Comparison of ENCODE assay signal across 10 mouse cellular contexts in genomic region chr11:104309377-104310225, GRCm38 (mm10).
A peak's percentile ranks its signal among the peaks of the same experiment; 100 is the strongest.
DNase-seq lines count a peak whose midpoint lies in the region; ATAC-seq and TF ChIP-seq lines count a peak whose summit lies in the region.
"Had no signal": no experiment of that assay in that cellular context is flagged by ENCODE, and none has a peak within 500 bp of the region (broad histone marks: within the 10 kb centered on the region; RNA-seq: fewer than 3 reads in every experiment).

No protein-coding gene starts in this region.

- H3K4me1 ChIP-seq in heart, embryonic 11.5 days (ENCODE audit: control insufficient read depth, insufficient read depth, low read length) = no peaks in the 10 kb centered on the region
- no peaks in the 10 kb centered on the region for H3K4me1 ChIP-seq in heart, adult 2 months (ENCODE audit: control insufficient read depth, insufficient read depth, low read length)
- H3K4me1 ChIP-seq in lung, embryonic 14.5 days (ENCODE audit: insufficient read depth) = no peaks in the 10 kb centered on the region
- peaks cover 4% of the 10 kb centered on the region; the same call in 1 of the 2 replicates for H3K4me1 ChIP-seq in intestine, postnatal 0 days (replicated peaks; ENCODE audit: control insufficient read depth, insufficient read depth, low read length)
- H3K4me1 ChIP-seq in stomach, embryonic 14.5 days (ENCODE audit: control insufficient read depth, insufficient read depth, low read length) = no peaks in the 10 kb centered on the region
- H3K4me1 ChIP-seq: hindbrain, embryonic 13.5 days had no signal

- H3K79me2 ChIP-seq in heart, adult 2 months (replicated peaks; ENCODE audit: control insufficient read depth, insufficient read depth, low read length) = no peaks in the 10 kb centered on the region

- TF ChIP-seq CTCF in heart, adult 2 months (IDR thresholded peaks at IDR 0.05) = no peak
- no peak for TF ChIP-seq CTCF in lung, embryonic 14.5 days (IDR thresholded peaks at IDR 0.05; ENCODE audit: low read depth)
- no peak for TF ChIP-seq CTCF in intestine, postnatal 0 days (IDR thresholded peaks at IDR 0.05; ENCODE audit: low read depth)

- no peak for TF ChIP-seq POLR2A in heart, adult 2 months (IDR thresholded peaks at IDR 0.05; ENCODE audit: insufficient read depth, low read depth, low read length)

- H3K4me3 ChIP-seq in heart, embryonic 11.5 days (ENCODE audit: low read depth, low read length) = peak overlapping the region; percentile 30; the same call in 1 of the 2 replicates
- H3K4me3 ChIP-seq in heart, adult 2 months = no peak overlapping the region
- H3K4me3 ChIP-seq in lung, embryonic 14.5 days (ENCODE audit: low read depth, low read length) = peak overlapping the region; percentile 17; the same call in 1 of the 2 replicates
- peak overlapping the region; percentile 33 for H3K4me3 ChIP-seq in intestine, postnatal 0 days (ENCODE audit: low read depth, low read length)
- H3K4me3 ChIP-seq in stomach, embryonic 14.5 days (ENCODE audit: low read depth, low read length) = peak overlapping the region; percentile 11; the same call in 1 of the 2 replicates
- H3K4me3 ChIP-seq: hindbrain, embryonic 13.5 days; megakaryocyte, embryonic 14.5 days had no signal

- H3K27ac ChIP-seq in heart, embryonic 11.5 days (ENCODE audit: low read depth, low read length) = no peak overlapping the region
- H3K27ac ChIP-seq in heart, adult 2 months = no peak overlapping the region
- no peak overlapping the region for H3K27ac ChIP-seq in lung, embryonic 14.5 days (ENCODE audit: low read depth)
- H3K27ac ChIP-seq in intestine, postnatal 0 days (ENCODE audit: low read depth, low read length) = no peak overlapping the region
- no peak overlapping the region for H3K27ac ChIP-seq in stomach, embryonic 14.5 days (ENCODE audit: low read length)
- H3K27ac ChIP-seq: hindbrain, embryonic 13.5 days had no signal

- no peak for DNase-seq in heart, adult 2 months
- no peak for DNase-seq in lung, embryonic 14.5 days
- DNase-seq in lung, postnatal 4 days = no peak
- DNase-seq in adrenal gland, adult 18-20 months (ENCODE audit: low spot score in 2 of 2) = no peak

- no peak overlapping the region for H3K9ac ChIP-seq in heart, embryonic 11.5 days (ENCODE audit: low read depth, low read length)
- H3K9ac ChIP-seq in heart, adult 2 months (ENCODE audit: low read depth, low read length) = no peak overlapping the region
- no peak overlapping the region for H3K9ac ChIP-seq in lung, embryonic 14.5 days
- H3K9ac ChIP-seq in intestine, postnatal 0 days (ENCODE audit: low read depth, low read length) = 0 out of 2 replicates have a peak overlapping the region, but pooled peaks have one; percentile 27
- no peak overlapping the region for H3K9ac ChIP-seq in stomach, embryonic 14.5 days (replicated peaks; ENCODE audit: low read depth, low read length)
- H3K9ac ChIP-seq: hindbrain, embryonic 13.5 days had no signal

- no peaks in the 10 kb centered on the region for H3K36me3 ChIP-seq in heart, embryonic 11.5 days (ENCODE audit: control insufficient read depth, insufficient read depth, low read length)
- no peaks in the 10 kb centered on the region for H3K36me3 ChIP-seq in heart, adult 2 months (ENCODE audit: control insufficient read depth, insufficient read depth, low read length)
- H3K36me3 ChIP-seq in lung, embryonic 14.5 days (ENCODE audit: insufficient read depth) = no peaks in the 10 kb centered on the region
- H3K36me3 ChIP-seq in intestine, postnatal 0 days (ENCODE audit: control insufficient read depth, insufficient read depth) = no peaks in the 10 kb centered on the region
- H3K36me3 ChIP-seq in stomach, embryonic 14.5 days (ENCODE audit: control insufficient read depth, insufficient read depth, low read length) = no peaks in the 10 kb centered on the region

- no peak for ATAC-seq in heart, embryonic 11.5 days (replicated peaks; ENCODE audit: insufficient number of reproducible peaks, low FRiP score, low TSS enrichment)
- ATAC-seq in lung, embryonic 14.5 days (ENCODE audit: insufficient read depth) = no peak
- ATAC-seq in intestine, postnatal 0 days = no peak
- ATAC-seq in stomach, embryonic 14.5 days (ENCODE audit: insufficient number of reproducible peaks, insufficient read depth, low FRiP score, low read depth) = no peak
- ATAC-seq in frontal cortex, adult (ENCODE audit: low TSS enrichment) = no peak

- peaks cover 18% of the 10 kb centered on the region for H3K27me3 ChIP-seq in heart, embryonic 11.5 days (ENCODE audit: control insufficient read depth, insufficient read depth, low read length)
- H3K27me3 ChIP-seq in heart, adult 2 months (ENCODE audit: control insufficient read depth, insufficient read depth, low read length) = no peaks in the 10 kb centered on the region
- H3K27me3 ChIP-seq in lung, embryonic 14.5 days (ENCODE audit: insufficient read depth, low read length) = peaks cover 14% of the 10 kb centered on the region; the same call in 1 of the 2 replicates
- H3K27me3 ChIP-seq in intestine, postnatal 0 days (replicated peaks; ENCODE audit: control insufficient read depth, insufficient read depth, low read length) = no peaks in the 10 kb centered on the region
- no peaks in the 10 kb centered on the region; the same call in 1 of the 2 replicates for H3K27me3 ChIP-seq in stomach, embryonic 14.5 days (ENCODE audit: control insufficient read depth, insufficient read depth, low read length)

- no peak for TF ChIP-seq EP300 in heart, adult 2 months (IDR thresholded peaks at IDR 0.05; ENCODE audit: insufficient read depth, low read depth, low read length)

- H3K9me3 ChIP-seq in heart, embryonic 11.5 days (replicated peaks; ENCODE audit: control insufficient read depth, low read length) = no peaks in the 10 kb centered on the region
- H3K9me3 ChIP-seq in lung, embryonic 14.5 days (ENCODE audit: low read depth, low read length) = no peaks in the 10 kb centered on the region
- no peaks in the 10 kb centered on the region for H3K9me3 ChIP-seq in intestine, postnatal 0 days (ENCODE audit: control insufficient read depth)
- no peaks in the 10 kb centered on the region for H3K9me3 ChIP-seq in stomach, embryonic 14.5 days (ENCODE audit: control insufficient read depth, low read depth, low read length)
- H3K9me3 ChIP-seq: hindbrain, embryonic 13.5 days; megakaryocyte, embryonic 14.5 days had no signal

- 30% methylated on average over 12 of the region's 12 CpGs for WGBS in heart, embryonic 11.5 days (ENCODE audit: insufficient replicate concordance)
- WGBS in heart, adult 2 months = 34% methylated on average over 12 of the region's 12 CpGs
- WGBS in lung, embryonic 14.5 days = 25% methylated on average over 12 of the region's 12 CpGs
- WGBS in intestine, postnatal 0 days = 29% methylated on average over 12 of the region's 12 CpGs
- 30% methylated on average over 12 of the region's 12 CpGs for WGBS in stomach, embryonic 14.5 days

- intact Hi-C loops in heart, adult 2 months (cut with DNase I) = no loop called here

- peak overlapping the region; percentile 57 for H3K4me2 ChIP-seq in heart, embryonic 11.5 days
- H3K4me2 ChIP-seq in lung, embryonic 14.5 days = peak overlapping the region; percentile 48
- peak overlapping the region; percentile 78 for H3K4me2 ChIP-seq in intestine, postnatal 0 days (replicated peaks; ENCODE audit: low read depth)
- peak overlapping the region; percentile 27 for H3K4me2 ChIP-seq in stomach, embryonic 14.5 days (replicated peaks; ENCODE audit: low read depth, low read length)
- H3K4me2 ChIP-seq: hindbrain, embryonic 13.5 days had no signal

Comparison
In these comparisons a context has a peak if more than half of its experiments do, and no peak if none do; other contexts are left out.
1. H3K4me2 ChIP-seq: peak in every context shown above with its lines; median percentile 78 in intestine, postnatal 0 days; 57 in heart, embryonic 11.5 days; 48 in lung, embryonic 14.5 days; 27 in stomach, embryonic 14.5 days.